Mouse (Mus musculus) kidney, embryonic 16.5 days (tissue): Measurements from ENCODE around the gene Tnfrsf13b. TPM values are rescaled to one million over a fixed set of nuclear protein-coding genes. Genes with fewer than 3 reads are reported as not detected.

Experiments used
- ATAC-seq: fragments of 200-750 bp; cut with Nextera tagmentation; 2 replicates; pipeline ENCODE4 v1.8.0; 2017; ENCODE audit warnings: moderate TSS enrichment; ENCODE audit not compliant: low FRiP score, low TSS enrichment
- H3K27ac ChIP-seq: fragments of 300-500 bp; sonication (generic); 2 replicates; pipeline ENCODE4 v1.5.1; 2014; ENCODE audit warnings: low read length
- H3K27me3 ChIP-seq: fragments of 300-500 bp; sonication (generic); 2 replicates; pipeline ENCODE4 v1.6.1; 2014; ENCODE audit warnings: low read length, control low read depth, mixed read lengths; ENCODE audit not compliant: insufficient read depth
- H3K36me3 ChIP-seq: fragments of 300-500 bp; sonication (generic); 2 replicates; pipeline ENCODE4 v1.6.1; 2014; ENCODE audit warnings: low read length, control low read depth, mixed read lengths; ENCODE audit not compliant: insufficient read depth
- H3K4me1 ChIP-seq: fragments of 300-500 bp; sonication (generic); 2 replicates; pipeline ENCODE4 v1.6.1; 2014; ENCODE audit warnings: low read length, control low read depth, mixed read lengths; ENCODE audit not compliant: insufficient read depth
- H3K4me2 ChIP-seq: fragments of 300-500 bp; sonication (generic); replicated peaks from 2 replicates; pipeline ENCODE4 v1.6.1; 2014; ENCODE audit warnings: low read depth, low read length
- H3K4me3 ChIP-seq: fragments of 300-500 bp; sonication (generic); 2 replicates; pipeline ENCODE4 v1.5.1; 2014; ENCODE audit warnings: mild to moderate bottlenecking, low read length
- H3K9ac ChIP-seq: fragments of 300-500 bp; sonication (generic); replicated peaks from 2 replicates; pipeline ENCODE4 v1.6.1; 2014; ENCODE audit warnings: low read length
- H3K9me3 ChIP-seq: fragments of 300-500 bp; sonication (generic); 2 replicates; pipeline ENCODE4 v1.6.1; 2016; ENCODE audit warnings: low read length, control low read depth
- WGBS: fragments of 180-500 bp; shearing (Covaris S2); extraction: QIAGEN DNeasy Blood & Tissue Kit; methylation state at CpG from one replicate; pipeline ENCODE4 v1.1.7; 2014; 5-methylcytosine and 5-hydroxymethylcytosine counted together
- polyA plus RNA-seq: library from polyadenylated mRNA; unstranded; fragments of >200 nt; fragmentation: Nextera tagmentation; extraction: Ambion mirVana; gene quantifications from 2 replicates; pipeline ENCODE4 v1.2.1, GENCODE M21; 2015

Tnfrsf13b gene
- polyA plus RNA-seq, 1 experiment from 2014 or later = 1.8 TPM

DNA sequence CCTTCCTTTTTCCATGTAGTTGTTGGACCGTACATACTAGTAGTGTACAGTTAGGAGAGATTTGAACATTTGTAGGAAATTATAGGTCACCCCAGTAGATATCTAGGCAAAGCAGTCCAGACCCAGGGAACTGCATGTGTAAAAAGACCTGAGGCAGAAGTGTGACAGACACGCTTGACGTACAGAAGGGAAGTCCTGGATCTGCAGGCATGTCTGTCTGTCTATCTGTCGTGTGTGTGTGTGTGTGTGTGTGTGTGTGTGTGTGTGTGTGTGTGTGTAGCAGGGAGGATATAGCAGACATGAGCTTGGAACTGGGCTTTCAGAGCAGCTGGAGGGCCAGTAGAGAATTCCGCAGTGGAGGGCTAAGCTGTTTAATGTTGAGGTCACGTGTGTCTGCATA lies 16.8 kb upstream of the Tnfrsf13b start:
- no peak overlapping the region for H3K4me3 ChIP-seq
- H3K9me3 ChIP-seq = no peaks in the 10 kb centered on the region
- H3K27ac ChIP-seq = no peak overlapping the region
- 76% methylated on average over 6 of the region's 6 CpGs for WGBS
- H3K27me3 ChIP-seq = no peaks in the 10 kb centered on the region
- no peaks in the 10 kb centered on the region for H3K4me1 ChIP-seq
- H3K4me2 ChIP-seq = no peak overlapping the region
- H3K9ac ChIP-seq = no peak overlapping the region
- no peaks in the 10 kb centered on the region for H3K36me3 ChIP-seq
- no peak for ATAC-seq

DNA sequence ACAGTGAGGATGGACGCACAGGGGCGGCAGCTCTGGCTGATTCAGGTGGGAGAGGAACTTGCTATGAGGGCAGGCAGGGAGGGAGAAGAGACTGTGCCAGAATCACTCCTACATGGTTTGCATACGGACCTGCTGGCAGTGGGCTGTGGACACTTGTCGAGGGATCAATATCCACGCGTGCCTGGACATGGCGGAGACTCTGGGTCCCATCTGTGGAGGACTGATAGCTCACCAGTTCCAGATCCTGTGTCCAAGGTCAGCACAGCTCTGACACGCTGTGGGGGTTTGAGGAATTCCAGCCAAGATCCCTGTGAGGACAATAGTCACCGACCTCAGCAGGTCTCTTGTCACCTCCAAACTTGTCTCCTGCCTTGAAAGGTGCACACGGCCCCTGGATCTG lies 16.4 kb upstream of the Tnfrsf13b start:
- ATAC-seq = no peak
- Histone ChIP-seq H3K4me3 (no peak overlapping the region), H3K9me3 (no peaks in the 10 kb centered on the region), H3K4me2 (no peak overlapping the region), H3K36me3 (no peaks in the 10 kb centered on the region), H3K27me3 (no peaks in the 10 kb centered on the region), H3K4me1 (no peaks in the 10 kb centered on the region), H3K9ac (no peak overlapping the region), H3K27ac (no peak overlapping the region)
- 79% methylated on average over 10 of the region's 10 CpGs for WGBS

DNA sequence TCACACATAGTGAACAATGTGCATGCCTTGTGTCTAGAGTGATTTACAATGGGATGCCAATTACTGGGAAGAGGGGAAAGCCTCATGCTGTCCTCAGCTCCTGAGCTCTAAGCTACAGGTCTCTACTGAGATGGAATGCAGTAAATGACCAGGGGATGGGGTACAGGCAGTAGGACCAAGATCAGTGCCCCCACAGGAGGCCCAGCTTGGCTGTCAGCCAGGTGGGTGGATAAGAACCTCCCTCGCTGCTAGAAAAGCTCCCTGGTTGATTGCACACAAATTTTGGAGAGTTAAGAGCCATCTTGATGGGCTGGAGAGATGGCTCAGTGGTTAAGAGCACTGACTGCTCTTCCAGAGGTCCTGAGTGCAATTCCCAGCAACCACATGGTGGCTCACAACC lies 15.6 kb upstream of the Tnfrsf13b start:
- Histone ChIP-seq H3K4me1 (no peaks in the 10 kb centered on the region), H3K9me3 (no peaks in the 10 kb centered on the region), H3K36me3 (no peaks in the 10 kb centered on the region), H3K27me3 (no peaks in the 10 kb centered on the region), H3K4me2 (no peak overlapping the region), H3K9ac (no peak overlapping the region), H3K4me3 (no peak overlapping the region), H3K27ac (no peak overlapping the region)
- 53% methylated on average over 1 of the region's 1 CpGs for WGBS
- ATAC-seq = no peak

- Histone ChIP-seq H3K4me2 (no peak overlapping the region), H3K27ac (no peak overlapping the region), H3K4me1 (no peaks in the 10 kb centered on the region), H3K27me3 (no peaks in the 10 kb centered on the region), H3K9me3 (no peaks in the 10 kb centered on the region), H3K36me3 (no peaks in the 10 kb centered on the region), H3K4me3 (no peak overlapping the region), H3K9ac (no peak overlapping the region)
- 96% methylated on average over 4 of the region's 4 CpGs for WGBS
- ATAC-seq = no peak
These were observed 15.1 kb upstream of the Tnfrsf13b start for GRCm38 (mm10) chr11:61111472-61111871.

- 71% methylated on average over 8 of the region's 8 CpGs for WGBS
- no peak for ATAC-seq
- no peak overlapping the region for H3K9ac ChIP-seq
- H3K4me1 ChIP-seq = no peaks in the 10 kb centered on the region
- H3K27ac ChIP-seq = no peak overlapping the region
- no peaks in the 10 kb centered on the region for H3K9me3 ChIP-seq
- no peak overlapping the region for H3K4me3 ChIP-seq
- no peak overlapping the region for H3K4me2 ChIP-seq
- H3K36me3 ChIP-seq = no peaks in the 10 kb centered on the region
- H3K27me3 ChIP-seq = no peaks in the 10 kb centered on the region
These were observed 14.1 kb upstream of the Tnfrsf13b start for GRCm38 (mm10) chr11:61112323-61112995.

- no peak for ATAC-seq
- Histone ChIP-seq H3K36me3 (no peaks in the 10 kb centered on the region), H3K9ac (no peak overlapping the region), H3K4me3 (no peak overlapping the region), H3K27me3 (no peaks in the 10 kb centered on the region), H3K4me1 (no peaks in the 10 kb centered on the region), H3K9me3 (peaks cover 4% of the 10 kb centered on the region; the same call in 1 of the 2 replicates), H3K27ac (no peak overlapping the region), H3K4me2 (no peak overlapping the region)
- 71% methylated on average over 8 of the region's 8 CpGs for WGBS
These were observed 10.3 kb upstream of the Tnfrsf13b start for GRCm38 (mm10) chr11:61116226-61116625.

DNA sequence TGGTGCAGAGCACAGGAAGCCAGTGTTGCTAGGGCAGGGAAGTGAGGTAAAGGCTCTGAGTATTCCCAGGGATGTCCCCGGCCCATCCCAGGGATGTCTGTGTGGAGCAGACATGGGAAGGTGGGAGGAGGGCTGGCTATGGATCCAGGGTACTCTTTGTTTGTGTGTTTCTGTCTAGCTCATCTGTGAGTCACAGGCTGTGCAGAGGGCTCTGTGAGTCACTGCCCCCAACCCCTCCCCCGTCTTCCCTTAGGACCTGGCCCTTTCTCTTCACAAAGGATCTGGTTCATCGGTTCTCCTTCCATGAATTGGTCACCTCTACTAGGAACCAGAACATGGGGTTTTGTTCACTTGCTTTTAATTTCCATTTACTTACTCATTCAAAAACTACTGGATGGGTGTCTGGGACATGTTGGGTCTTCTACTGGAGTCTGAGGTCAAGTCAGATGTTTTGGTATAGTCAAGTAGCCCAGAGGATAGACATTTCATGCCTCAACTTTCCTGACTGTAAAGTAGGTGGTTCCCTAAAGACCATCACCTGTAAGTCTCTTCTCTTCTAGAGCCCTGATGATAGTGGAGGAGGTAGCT lies 6.5 kb upstream of the Tnfrsf13b start:
- ATAC-seq = no peak
- H3K27ac ChIP-seq = no peak overlapping the region
- no peaks in the 10 kb centered on the region for H3K36me3 ChIP-seq
- no peak overlapping the region for H3K4me2 ChIP-seq
- H3K4me1 ChIP-seq = no peaks in the 10 kb centered on the region
- no peak overlapping the region for H3K4me3 ChIP-seq
- peaks cover 4% of the 10 kb centered on the region; the same call in 1 of the 2 replicates for H3K9me3 ChIP-seq
- WGBS = 72% methylated on average over 3 of the region's 3 CpGs
- H3K27me3 ChIP-seq = no peaks in the 10 kb centered on the region
- no peak overlapping the region for H3K9ac ChIP-seq

DNA sequence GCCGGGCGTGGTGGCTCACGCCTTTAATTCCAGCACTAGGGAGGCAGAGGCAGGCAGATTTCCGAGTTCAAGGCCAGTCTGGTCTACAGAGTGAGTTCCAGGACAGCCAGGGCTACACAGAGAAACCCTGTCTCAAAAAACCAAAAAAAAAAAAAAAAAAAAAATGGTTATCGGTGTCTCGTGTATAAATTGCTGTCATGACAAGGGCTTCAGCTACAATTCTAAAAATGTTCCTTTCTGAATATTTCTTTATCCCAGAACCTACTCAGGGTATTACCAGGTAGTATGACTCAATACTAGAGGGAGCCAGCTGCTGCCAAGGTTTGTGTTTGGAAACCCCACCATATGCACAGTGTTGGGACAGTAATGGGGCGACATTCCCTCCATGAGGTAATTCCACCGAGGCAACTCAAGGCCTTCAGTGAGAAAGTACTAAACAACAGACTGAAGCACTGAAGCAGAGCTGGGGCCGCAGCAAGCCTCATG lies 4.2 kb upstream of the Tnfrsf13b start:
- 84% methylated on average over 9 of the region's 9 CpGs for WGBS
- H3K4me1 ChIP-seq = no peaks in the 10 kb centered on the region

DNA sequence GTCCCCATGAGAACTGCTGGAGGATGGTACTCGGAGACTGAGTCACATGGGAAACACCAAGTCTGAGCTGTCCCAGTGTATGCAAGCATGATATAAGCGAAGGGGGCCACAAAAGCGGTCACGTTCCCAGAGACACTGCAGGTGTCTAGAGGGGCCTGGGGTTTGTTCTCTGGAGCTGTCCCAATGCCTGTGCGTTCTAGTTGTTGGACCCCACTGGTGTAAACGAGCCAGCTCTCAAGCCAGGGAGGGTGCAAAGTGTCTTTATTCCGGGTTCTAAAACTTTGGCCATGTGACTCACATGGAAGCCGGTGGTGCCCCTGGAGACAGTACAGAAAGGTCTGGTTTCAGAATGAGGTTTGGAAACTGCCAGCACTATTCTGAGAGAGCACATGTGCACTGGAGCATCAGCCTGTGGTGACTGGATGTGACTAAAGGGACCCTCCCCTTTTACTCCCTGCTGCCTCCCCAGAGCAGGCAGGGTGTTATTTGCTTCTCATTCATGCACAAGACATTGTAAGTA lies 3.7 kb upstream of the Tnfrsf13b start:
- 86% methylated on average over 8 of the region's 8 CpGs for WGBS
- Histone ChIP-seq H3K9me3 (peaks cover 4% of the 10 kb centered on the region; the same call in 1 of the 2 replicates), H3K27me3 (no peaks in the 10 kb centered on the region), H3K4me2 (no peak overlapping the region), H3K27ac (no peak overlapping the region), H3K36me3 (no peaks in the 10 kb centered on the region), H3K4me1 (no peaks in the 10 kb centered on the region), H3K4me3 (no peak overlapping the region), H3K9ac (no peak overlapping the region)
- ATAC-seq = no peak

More for the DNA sequence above, 4.2 kb upstream of the Tnfrsf13b start:
- peaks cover 4% of the 10 kb centered on the region; the same call in 1 of the 2 replicates for H3K9me3 ChIP-seq
- no peak for ATAC-seq
- no peaks in the 10 kb centered on the region for H3K36me3 ChIP-seq
- no peak overlapping the region for H3K9ac ChIP-seq
- no peaks in the 10 kb centered on the region for H3K27me3 ChIP-seq
- no peak overlapping the region for H3K27ac ChIP-seq
- no peak overlapping the region for H3K4me2 ChIP-seq
- H3K4me3 ChIP-seq = no peak overlapping the region

DNA sequence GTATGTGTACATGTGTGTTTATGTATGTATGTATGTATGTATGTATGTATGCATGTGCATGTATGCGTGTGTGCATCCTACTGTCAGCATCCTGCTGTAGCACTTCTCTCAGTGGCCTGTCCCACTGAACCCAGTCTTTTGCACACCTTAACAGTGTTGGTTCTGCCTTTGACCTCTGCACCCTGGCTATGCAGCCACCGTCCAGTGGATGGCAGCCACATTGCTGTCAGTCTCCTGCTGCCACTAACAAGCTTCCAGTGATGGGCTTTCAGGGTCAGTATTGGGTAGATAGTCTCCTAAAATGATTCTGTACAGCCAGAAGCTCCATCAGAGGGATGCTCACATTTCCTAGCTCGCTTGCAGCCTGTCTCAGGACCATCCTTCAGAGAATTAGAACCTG lies 2.7 kb upstream of the Tnfrsf13b start:
- Histone ChIP-seq H3K9me3 (no peaks in the 10 kb centered on the region), H3K4me3 (no peak overlapping the region), H3K27ac (no peak overlapping the region), H3K36me3 (no peaks in the 10 kb centered on the region), H3K4me1 (no peaks in the 10 kb centered on the region), H3K27me3 (no peaks in the 10 kb centered on the region), H3K4me2 (no peak overlapping the region), H3K9ac (no peak overlapping the region)
- 66% methylated on average over 3 of the region's 3 CpGs for WGBS
- ATAC-seq = no peak
